Mouse (Mus musculus): ENCODE results near the gene 4931428F04Rik.
"Not testable (repeated sequence)": the region's sequence is repeated elsewhere in the genome, so short reads cannot be mapped to it uniquely, and the experiment has no call there.

4931428F04Rik gene

GRCm38 (mm10) chr8:105306146-105306691 is 16.6 kb upstream of the 4931428F04Rik start:
- DNase-seq: no peak

GRCm38 (mm10) chr8:105305211-105306145 is 15.8 kb upstream of the 4931428F04Rik start, which contains the start of gene Elmo3:
Elmo3 (plus strand) TSS chr8:105305601.
- DNase-seq: peak; percentile 80 to 88

DNA sequence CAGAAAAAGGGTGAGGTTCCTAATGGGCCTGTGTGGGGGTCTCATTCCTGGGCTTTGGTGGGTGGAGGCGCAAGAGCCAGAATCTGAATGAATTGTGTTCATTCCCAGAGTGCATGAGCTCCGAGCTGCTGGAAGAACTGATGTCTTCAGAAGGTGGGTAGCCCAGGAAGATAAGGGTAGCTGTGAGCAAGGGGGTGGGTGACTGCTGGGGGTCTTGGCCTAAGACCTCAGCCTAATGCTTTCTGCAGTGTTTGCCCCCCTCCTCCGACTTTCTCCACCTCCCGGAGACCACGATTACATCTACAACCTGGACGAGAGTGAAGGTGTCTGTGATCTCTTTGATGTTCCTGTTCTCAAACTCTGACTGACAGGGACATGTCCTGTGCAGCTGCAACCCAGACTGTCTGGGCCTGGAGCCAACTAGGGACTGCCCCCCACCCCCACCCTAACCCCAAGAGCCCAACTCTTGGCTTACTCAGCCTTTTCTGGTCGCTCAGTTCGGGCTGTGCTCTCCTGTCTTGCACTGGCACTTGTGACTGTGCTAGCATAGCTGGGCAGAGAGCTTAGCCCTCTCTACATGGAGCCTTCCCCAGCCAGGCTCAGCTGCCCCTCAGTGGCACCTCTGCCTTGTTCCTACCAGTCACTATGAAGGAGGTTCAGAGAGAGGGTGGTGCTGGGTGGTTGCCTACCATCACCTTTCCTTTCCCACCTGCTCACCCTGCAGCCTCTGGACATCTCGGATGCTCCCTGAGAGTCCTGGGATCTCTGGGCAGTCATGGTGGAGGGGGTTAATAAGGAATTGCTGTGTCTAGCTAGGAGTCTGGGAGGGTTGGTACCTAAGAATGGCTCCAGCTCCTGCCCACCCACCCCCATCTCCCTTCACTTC is 14.9 kb upstream of the 4931428F04Rik start:
- no peak for DNase-seq

DNA sequence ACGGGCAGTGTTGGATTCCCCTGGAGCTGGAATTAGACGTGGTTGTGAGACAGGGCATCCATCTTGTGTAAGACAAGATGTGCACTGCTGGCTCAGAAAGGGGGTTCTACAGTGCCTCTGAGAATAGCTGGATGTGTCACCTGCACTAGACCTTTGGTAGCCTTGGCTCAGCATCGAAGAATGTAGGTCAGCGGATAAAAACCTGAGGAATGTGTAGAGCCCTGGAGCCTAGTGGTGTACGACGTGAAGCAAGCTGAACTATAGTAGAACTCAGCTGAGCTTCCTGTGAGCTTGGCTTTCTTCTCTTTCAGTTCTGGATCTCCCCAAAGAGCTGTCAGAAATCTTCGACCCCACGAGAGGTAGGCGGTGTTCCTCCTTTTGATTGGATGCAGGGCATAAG is 14.2 kb upstream of the 4931428F04Rik start:
- no peak for DNase-seq

DNA sequence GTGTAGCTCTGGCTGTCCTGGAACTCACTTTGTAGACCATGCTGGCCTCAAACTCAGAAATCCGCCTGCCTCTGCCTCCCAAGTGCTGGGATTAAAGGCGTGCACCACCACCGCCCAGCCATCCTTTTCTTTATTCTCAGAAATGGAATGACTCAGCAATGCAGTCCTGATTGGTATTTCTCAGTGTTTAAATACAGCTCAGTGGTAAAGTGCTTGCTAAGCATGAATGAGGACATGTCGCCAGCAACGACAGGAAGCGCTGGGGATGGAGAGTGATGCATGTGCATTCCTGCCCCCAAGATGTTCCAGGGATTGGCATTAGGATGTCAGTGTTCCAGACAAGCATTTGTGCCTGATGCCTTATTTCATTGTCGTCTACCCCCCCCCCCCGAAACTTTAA is 13.7 kb upstream of the 4931428F04Rik start:
- no peak for DNase-seq

DNA sequence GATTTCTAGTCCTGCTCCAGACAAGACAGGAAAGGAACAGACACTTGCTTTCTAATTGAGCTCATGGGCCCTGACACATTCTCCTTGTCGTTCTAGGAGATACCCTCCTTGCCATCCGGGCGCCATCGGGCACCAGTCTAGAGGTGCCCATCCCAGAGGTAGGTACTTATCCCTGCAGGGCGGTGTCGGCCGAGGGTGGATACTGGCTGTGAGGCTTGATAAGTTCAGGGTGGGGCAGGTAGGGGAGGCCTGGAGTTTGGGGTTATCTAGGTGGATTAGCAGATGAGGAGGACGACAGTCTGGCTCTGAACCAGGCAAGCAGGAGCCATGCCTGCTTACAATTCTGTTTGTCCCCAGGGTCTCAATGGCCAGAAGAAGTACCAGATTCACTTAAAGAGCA is 10.3 kb upstream of the 4931428F04Rik start:
- DNase-seq: no peak

DNA sequence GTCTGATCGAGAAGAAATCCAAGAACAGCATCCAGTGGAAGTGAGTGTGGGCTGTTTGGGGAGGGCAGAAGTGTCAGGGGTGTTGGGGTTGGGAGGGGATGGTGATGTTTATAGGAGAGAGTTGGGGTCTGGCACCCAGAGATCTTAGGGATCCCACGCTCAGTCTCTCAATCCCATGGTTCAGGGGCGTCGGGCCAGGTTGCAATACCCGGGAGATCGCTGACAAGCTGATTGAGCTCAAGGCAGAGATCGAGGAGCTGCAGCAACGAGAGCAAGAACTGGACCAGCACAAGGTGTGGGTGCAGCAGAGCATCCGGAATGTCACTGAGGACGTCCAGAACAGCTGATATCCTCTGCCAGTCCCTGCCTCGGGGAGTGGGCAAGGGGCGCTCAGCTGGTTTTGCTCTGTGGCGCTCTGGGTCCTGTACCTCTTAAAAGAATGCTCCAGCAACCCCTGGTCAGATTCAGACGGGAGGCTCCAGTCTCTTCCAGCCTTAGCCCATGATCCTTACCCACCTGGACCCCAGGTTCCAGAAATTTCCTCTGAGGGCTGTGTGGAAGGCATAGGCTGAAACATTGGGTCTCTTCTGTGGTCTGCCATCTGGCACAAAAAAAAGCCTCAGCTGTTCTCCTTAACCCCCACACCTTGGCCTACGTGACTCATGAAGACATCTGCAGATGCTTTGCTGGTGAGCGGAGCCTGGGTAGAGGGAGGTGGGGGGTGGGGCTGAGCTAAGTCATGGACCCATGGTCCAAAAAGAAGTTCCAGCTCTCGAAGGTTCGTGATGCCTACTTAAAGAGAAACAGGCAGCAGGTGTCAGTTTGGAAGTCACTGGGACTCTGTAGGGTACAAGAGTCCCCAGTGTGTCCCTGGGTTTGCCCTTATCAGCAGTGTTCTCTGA is 8.9 kb upstream of the 4931428F04Rik start:
- no peak for DNase-seq

DNA sequence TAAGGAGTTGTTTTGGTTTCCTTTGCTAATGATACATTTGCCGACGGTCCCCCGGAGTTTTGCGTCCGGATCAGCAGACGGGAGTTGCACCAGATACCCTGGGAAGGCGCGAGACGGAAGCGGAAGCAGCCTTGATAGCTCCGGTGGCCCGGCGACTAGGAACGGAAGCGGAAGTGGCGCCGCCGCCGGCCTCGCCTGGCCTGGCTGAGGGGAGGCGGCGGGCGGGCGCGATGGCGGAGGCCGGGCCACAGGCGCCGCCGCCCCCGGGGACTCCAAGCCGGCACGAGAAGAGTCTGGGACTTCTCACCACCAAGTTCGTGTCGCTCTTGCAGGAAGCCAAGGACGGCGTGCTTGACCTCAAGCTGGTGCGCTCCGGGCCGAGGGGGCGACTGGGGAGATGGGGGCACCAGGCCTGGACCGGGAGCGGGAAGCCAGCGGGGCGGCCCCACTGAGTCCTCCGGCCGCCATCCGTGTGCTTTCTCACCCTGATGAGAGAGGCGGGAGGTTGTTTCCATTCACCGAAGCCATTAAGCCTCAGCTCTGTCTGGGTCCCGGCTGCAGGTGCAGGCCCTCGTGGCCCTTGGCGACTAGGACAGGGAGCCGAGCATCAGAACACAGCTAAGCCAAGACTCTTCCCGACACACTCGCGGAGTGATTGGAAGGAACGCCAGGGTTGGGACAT is 8.0 kb upstream of the 4931428F04Rik start, which contains the start of gene E2f4:
TSS of gene E2f4 (plus strand) at position 153 of the 682 bp plus-strand sequence.
- peak; percentile 93 to 96 for DNase-seq

- DNase-seq: peak in 1 of 2 experiments; percentile 54
Measured at GRCm38 (mm10) chr8:105295895-105296573, 6.4 kb upstream of the 4931428F04Rik start, which contains the start of gene Exoc3l. Exoc3l (minus strand) TSS chr8:105296101.

DNA sequence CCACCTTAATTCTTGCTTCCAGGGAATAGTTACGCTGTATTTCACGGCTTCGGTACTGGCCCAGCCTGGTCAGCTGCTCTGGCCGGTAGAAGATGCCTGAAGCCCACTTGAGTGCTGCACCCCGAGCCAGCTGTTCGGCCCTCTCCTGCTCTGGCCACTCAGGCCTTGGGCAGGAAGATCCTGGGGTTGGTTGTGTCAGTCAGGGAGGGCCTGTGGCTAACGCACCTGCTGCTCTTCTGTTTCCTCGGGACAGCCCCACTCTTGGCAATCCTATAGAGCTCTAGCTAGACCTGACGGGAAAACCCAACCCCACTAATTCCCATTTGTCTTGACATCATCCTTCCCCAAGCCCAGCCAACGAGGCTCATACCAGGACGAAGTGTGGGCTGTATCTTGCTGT is 5.6 kb upstream of the 4931428F04Rik start:
- DNase-seq: no peak

- no peak for DNase-seq
Measured at GRCm38 (mm10) chr8:105294776-105295175, 5.1 kb upstream of the 4931428F04Rik start.

GRCm38 (mm10) chr8:105293405-105293804 is 3.7 kb upstream of the 4931428F04Rik start:
- no peak for DNase-seq

GRCm38 (mm10) chr8:105292471-105292870 is 2.8 kb upstream of the 4931428F04Rik start:
- DNase-seq: no peak

GRCm38 (mm10) chr8:105291802-105292201 is 2.1 kb upstream of the 4931428F04Rik start:
- not testable (repeated sequence) for DNase-seq

DNA sequence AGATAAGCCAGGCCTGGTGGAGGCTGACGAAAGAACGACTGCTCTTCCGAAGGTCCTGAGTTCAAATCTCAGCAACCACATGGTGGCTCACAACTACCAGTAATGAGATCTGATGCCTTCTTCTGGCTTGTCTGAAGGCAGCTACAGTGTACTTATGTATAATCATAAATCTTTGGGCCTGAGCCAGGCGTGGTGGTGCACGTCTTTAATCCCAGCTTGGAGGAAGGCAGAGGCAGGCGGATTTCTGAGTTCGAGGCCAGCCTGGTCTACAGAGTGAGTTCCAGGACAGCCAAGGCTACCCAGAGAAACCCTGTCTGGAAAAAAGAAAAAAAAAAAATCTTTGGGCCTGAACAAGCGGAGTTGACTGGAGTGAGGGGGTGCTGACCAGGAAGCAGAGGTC is 1.7 kb upstream of the 4931428F04Rik start:
- not testable (repeated sequence) for DNase-seq

- peak; percentile 98 to 99 for DNase-seq
Measured at GRCm38 (mm10) chr8:105290554-105291314, 1.1 kb upstream of the 4931428F04Rik start.

DNA sequence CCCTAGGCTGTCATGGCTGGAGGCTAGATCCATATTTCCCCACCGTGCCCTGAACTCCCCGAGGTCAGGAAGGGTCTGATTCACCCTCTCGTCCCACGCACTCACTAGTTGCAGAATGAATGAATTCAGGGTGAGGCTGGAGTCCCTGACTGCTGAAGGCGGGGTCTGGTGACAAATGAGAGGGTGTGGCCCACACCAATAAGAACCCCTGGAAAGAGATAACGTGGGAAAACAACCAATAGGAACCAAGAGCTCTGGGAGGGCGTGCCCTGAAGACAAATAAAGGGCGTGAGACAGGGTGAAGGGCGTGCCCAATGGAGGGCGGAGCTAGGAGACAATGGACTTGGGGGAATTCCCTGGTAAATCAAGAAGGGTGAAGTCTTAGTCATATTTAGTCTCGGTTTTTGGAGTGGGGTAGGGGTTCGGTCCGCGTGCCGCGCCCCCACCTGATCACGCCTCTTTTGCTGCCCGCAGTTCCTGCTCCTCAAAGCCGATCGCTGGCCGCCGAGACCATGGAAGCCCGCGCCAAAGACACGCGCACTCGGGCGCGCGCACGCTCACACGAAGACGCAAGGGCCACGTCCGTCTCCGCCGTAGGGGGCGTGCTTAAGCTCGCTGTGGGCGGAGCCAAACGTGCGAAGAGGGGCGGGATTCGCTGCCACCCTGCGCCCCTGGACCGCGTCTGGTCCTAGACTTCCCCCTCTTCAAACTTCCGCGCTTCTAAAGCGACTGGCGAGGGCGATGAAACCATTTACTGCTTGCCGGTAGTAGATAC is 519 bp downstream of the 4931428F04Rik start:
- peak; percentile 96 to 97 for DNase-seq

- DNase-seq: no peak
Measured at GRCm38 (mm10) chr8:105288231-105288630, 1.4 kb downstream of the 4931428F04Rik start.

GRCm38 (mm10) chr8:105286907-105287306 is 2.8 kb downstream of the 4931428F04Rik start:
- no peak for DNase-seq
